Mouse (Mus musculus): ENCODE data around the gene Mycbp2. TPM values are rescaled to one million over a fixed set of nuclear protein-coding genes. Genes with fewer than 3 reads are reported as not detected.

Mycbp2 gene
- polyA plus RNA-seq, 1 experiment from 2014 or later: 60.0 TPM

- Histone ChIP-seq H3K4me2 (ENCODE audit: low read length) (no peak overlapping the region), H3K9ac (ENCODE audit: low read depth, low read length) (no peak overlapping the region), H3K27ac (ENCODE audit: low read depth, low read length) (no peak overlapping the region), H3K27me3 (replicated peaks; ENCODE audit: control insufficient read depth, insufficient read depth, low read length) (no peaks in the 10 kb centered on the region), H3K4me1 (ENCODE audit: control insufficient read depth, insufficient read depth, low read depth, low read length) (peaks cover 5% of the 10 kb centered on the region), H3K9me3 (ENCODE audit: control insufficient read depth, low read length) (no peaks in the 10 kb centered on the region), H3K36me3 (ENCODE audit: control insufficient read depth, insufficient read depth, low read length) (peaks cover 4% of the 10 kb centered on the region; the same call in 1 of the 2 replicates), H3K4me3 (ENCODE audit: low read length) (no peak overlapping the region)
- no peak for ATAC-seq
- 73% methylated on average over 7 of the region's 7 CpGs for WGBS
Observed at GRCm38 (mm10) chr14:103075166-103075565, 271.4 kb downstream of the Mycbp2 start.

DNA sequence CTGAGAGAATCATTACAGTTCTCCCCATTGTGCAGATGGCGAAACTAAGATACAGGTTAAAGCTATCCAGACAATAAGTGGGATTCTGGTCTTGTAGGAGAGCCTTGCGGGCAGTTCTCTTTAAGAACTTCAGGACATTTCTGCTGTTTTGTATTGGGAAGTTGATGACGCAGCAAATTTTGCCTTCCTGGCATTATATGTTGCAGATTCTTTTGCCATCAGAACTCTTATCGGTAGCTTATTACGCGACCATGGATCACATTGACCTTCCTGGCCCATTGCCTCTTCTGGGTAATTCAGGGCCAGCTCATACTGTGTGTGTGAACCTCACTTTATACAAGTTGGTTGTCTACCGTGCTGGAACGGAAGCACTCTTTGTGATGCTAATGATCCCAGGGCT is 272.8 kb downstream of the Mycbp2 start:
- Histone ChIP-seq H3K9me3 (ENCODE audit: control insufficient read depth, low read length) (no peaks in the 10 kb centered on the region), H3K27ac (ENCODE audit: low read depth, low read length) (no peak overlapping the region), H3K4me1 (ENCODE audit: control insufficient read depth, insufficient read depth, low read depth, low read length) (peaks cover 10% of the 10 kb centered on the region), H3K4me2 (ENCODE audit: low read length) (no peak overlapping the region), H3K27me3 (replicated peaks; ENCODE audit: control insufficient read depth, insufficient read depth, low read length) (no peaks in the 10 kb centered on the region), H3K4me3 (ENCODE audit: low read length) (no peak overlapping the region), H3K9ac (ENCODE audit: low read depth, low read length) (no peak overlapping the region), H3K36me3 (ENCODE audit: control insufficient read depth, insufficient read depth, low read length) (peaks cover 4% of the 10 kb centered on the region; the same call in 1 of the 2 replicates)
- no peak for ATAC-seq
- 77% methylated on average over 8 of the region's 8 CpGs for WGBS

GRCm38 (mm10) chr14:103072731-103073130 is 273.9 kb downstream of the Mycbp2 start:
- H3K27me3 ChIP-seq (replicated peaks; ENCODE audit: control insufficient read depth, insufficient read depth, low read length): no peaks in the 10 kb centered on the region
- ATAC-seq: no peak
- H3K4me3 ChIP-seq (ENCODE audit: low read length): no peak overlapping the region
- H3K9ac ChIP-seq (ENCODE audit: low read depth, low read length): no peak overlapping the region
- 97% methylated on average over 4 of the region's 4 CpGs for WGBS
- no peaks in the 10 kb centered on the region for H3K9me3 ChIP-seq (ENCODE audit: control insufficient read depth, low read length)
- peaks cover 10% of the 10 kb centered on the region for H3K4me1 ChIP-seq (ENCODE audit: control insufficient read depth, insufficient read depth, low read depth, low read length)
- H3K36me3 ChIP-seq (ENCODE audit: control insufficient read depth, insufficient read depth, low read length): peaks cover 4% of the 10 kb centered on the region; the same call in 1 of the 2 replicates
- no peak overlapping the region for H3K27ac ChIP-seq (ENCODE audit: low read depth, low read length)
- no peak overlapping the region for H3K4me2 ChIP-seq (ENCODE audit: low read length)

DNA sequence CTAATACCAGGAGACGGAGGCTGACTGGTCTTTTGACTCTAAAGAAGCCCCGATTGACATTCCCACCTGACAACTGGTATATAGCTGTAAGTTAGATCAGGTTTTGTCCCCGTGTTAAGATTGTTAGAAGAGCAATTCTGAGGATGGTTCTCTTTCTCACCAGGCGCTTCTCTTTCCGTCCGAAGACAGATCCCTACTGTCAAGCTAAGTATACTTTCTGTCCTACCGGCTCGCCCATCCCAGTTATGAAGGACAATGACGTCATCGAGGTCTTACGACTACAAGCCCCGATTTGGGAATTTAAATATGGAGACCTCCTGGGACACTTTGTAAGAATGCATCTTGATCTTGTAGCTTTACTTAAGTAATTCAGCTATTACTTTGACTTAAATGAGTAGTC is 275.1 kb downstream of the Mycbp2 start:
- no peaks in the 10 kb centered on the region for H3K9me3 ChIP-seq (ENCODE audit: control insufficient read depth, low read length)
- H3K27me3 ChIP-seq (replicated peaks; ENCODE audit: control insufficient read depth, insufficient read depth, low read length): no peaks in the 10 kb centered on the region
- no peak overlapping the region for H3K27ac ChIP-seq (ENCODE audit: low read depth, low read length)
- WGBS: 94% methylated on average over 12 of the region's 12 CpGs
- H3K4me2 ChIP-seq (ENCODE audit: low read length): no peak overlapping the region
- H3K4me1 ChIP-seq (ENCODE audit: control insufficient read depth, insufficient read depth, low read depth, low read length): peaks cover 10% of the 10 kb centered on the region
- H3K36me3 ChIP-seq (ENCODE audit: control insufficient read depth, insufficient read depth, low read length): peaks cover 4% of the 10 kb centered on the region; the same call in 1 of the 2 replicates
- H3K4me3 ChIP-seq (ENCODE audit: low read length): no peak overlapping the region
- H3K9ac ChIP-seq (ENCODE audit: low read depth, low read length): no peak overlapping the region
- no peak for ATAC-seq

DNA sequence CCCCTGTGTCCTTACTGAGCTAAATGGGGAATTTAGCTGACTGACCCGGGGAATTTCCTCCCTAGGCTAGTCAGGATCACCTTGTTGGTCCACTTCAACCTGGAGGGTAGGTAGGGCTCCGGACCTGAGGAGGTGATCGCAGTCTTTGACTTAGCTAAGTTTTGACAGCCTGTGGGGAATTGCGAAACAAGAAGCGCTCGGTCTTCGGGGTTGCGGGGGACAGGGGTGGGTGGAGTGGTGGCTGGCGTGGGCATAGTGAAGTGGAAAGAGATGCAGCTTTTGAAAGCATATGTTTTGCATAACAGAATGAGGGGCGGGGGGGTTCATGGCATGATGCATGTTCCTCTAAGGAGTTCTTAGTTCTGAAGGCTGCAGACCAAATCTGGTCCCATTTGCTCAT is 275.8 kb downstream of the Mycbp2 start:
- H3K9me3 ChIP-seq (ENCODE audit: control insufficient read depth, low read length): no peaks in the 10 kb centered on the region
- H3K27ac ChIP-seq (ENCODE audit: low read depth, low read length): peak overlapping the region; percentile 12; the same call in 1 of the 2 replicates
- peak overlapping the region; percentile 70 for H3K4me3 ChIP-seq (ENCODE audit: low read length)
- H3K4me2 ChIP-seq (ENCODE audit: low read length): peak overlapping the region; percentile 96
- peaks cover 10% of the 10 kb centered on the region for H3K4me1 ChIP-seq (ENCODE audit: control insufficient read depth, insufficient read depth, low read depth, low read length)
- no peaks in the 10 kb centered on the region for H3K27me3 ChIP-seq (replicated peaks; ENCODE audit: control insufficient read depth, insufficient read depth, low read length)
- 5% methylated on average over 10 of the region's 10 CpGs for WGBS
- peak overlapping the region; percentile 89 for H3K9ac ChIP-seq (ENCODE audit: low read depth, low read length)
- H3K36me3 ChIP-seq (ENCODE audit: control insufficient read depth, insufficient read depth, low read length): peaks cover 2% of the 10 kb centered on the region; the same call in 1 of the 2 replicates
- ATAC-seq: no peak

DNA sequence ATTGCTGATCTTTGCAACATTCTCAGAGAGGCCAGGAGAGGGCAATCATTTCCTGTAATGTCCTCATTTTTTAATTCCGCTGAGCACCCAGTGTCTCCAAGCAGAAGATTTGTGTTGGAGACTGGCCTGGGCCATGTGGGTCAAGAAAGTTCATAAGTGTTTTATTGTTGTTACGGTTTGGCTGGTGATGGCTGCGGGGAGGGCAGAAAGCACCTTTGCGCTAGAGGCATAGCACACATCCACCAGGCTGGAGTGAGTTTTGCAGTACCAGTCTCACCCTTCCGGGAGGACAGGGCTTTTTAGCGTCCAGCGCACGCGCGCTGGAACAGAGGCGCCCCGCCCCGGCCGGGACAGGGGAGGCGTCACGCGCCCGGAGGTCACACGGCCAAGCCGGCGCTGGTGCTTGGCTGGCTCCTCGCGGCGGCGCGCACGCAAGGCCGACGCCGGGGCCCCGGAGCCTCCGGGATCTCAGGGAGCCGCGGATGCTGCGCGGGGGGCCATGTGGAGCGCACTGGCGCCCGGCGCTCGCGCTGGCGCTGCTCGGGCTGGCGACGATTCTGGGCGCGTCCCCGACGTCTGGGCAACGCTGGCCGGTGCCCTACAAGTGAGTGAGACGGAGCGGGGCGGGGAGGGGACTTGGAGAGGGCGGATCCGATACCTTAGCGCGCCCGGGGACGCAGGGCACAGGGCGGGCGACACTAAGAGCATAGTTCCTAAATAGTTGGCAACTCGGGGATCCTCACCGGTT is 276.6 kb downstream of the Mycbp2 start, which contains the start of gene Cln5:
Cln5 (plus strand) TSS at position 353 of the 748 bp plus-strand sequence.
- Histone ChIP-seq H3K9ac (ENCODE audit: low read depth, low read length) (peak within 1 kb of the TSS; percentile 89), H3K4me2 (ENCODE audit: low read length) (peak within 1 kb of the TSS; percentile 96), H3K4me3 (ENCODE audit: low read length) (peak within 1 kb of the TSS; percentile 70), H3K4me1 (ENCODE audit: control insufficient read depth, insufficient read depth, low read depth, low read length) (peaks cover 10% of the 10 kb centered on the region), H3K36me3 (ENCODE audit: control insufficient read depth, insufficient read depth, low read length) (peaks cover 2% of the 10 kb centered on the region; the same call in 1 of the 2 replicates), H3K27me3 (replicated peaks; ENCODE audit: control insufficient read depth, insufficient read depth, low read length) (no peaks in the 10 kb centered on the region), H3K27ac (ENCODE audit: low read depth, low read length) (peak within 1 kb of the TSS; percentile 66), H3K9me3 (ENCODE audit: control insufficient read depth, low read length) (no peaks in the 10 kb centered on the region)
- peak; percentile 98 for ATAC-seq
- 1% methylated on average over 65 of the region's 65 CpGs for WGBS

DNA sequence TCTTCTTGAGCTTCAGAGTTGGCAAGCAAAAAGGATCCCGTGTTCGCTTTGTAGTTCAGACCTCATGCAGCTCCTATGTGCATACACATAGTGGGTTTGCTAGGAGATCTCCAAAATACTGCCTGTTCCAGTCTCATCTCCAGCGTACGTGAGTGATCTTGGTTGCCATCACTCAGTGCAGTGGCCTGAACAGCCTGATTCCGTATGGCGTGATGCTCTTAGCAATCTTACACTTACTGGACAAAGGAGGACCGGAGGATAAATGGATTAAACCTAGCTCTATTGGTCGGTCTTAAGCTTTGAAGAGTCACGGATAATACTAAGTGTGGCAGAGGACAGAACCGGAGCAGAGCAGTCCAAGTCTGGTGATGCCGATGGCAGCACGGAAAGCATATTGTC is 277.1 kb downstream of the Mycbp2 start:
- 10% methylated on average over 12 of the region's 12 CpGs for WGBS
- H3K9me3 ChIP-seq (ENCODE audit: control insufficient read depth, low read length): no peaks in the 10 kb centered on the region
- H3K27ac ChIP-seq (ENCODE audit: low read depth, low read length): peak overlapping the region; percentile 66
- H3K4me2 ChIP-seq (ENCODE audit: low read length): peak overlapping the region; percentile 96
- H3K27me3 ChIP-seq (replicated peaks; ENCODE audit: control insufficient read depth, insufficient read depth, low read length): no peaks in the 10 kb centered on the region
- H3K4me3 ChIP-seq (ENCODE audit: low read length): peak overlapping the region; percentile 70
- no peak for ATAC-seq
- peaks cover 2% of the 10 kb centered on the region; the same call in 1 of the 2 replicates for H3K36me3 ChIP-seq (ENCODE audit: control insufficient read depth, insufficient read depth, low read length)
- peak overlapping the region; percentile 89 for H3K9ac ChIP-seq (ENCODE audit: low read depth, low read length)
- peaks cover 10% of the 10 kb centered on the region for H3K4me1 ChIP-seq (ENCODE audit: control insufficient read depth, insufficient read depth, low read depth, low read length)

DNA sequence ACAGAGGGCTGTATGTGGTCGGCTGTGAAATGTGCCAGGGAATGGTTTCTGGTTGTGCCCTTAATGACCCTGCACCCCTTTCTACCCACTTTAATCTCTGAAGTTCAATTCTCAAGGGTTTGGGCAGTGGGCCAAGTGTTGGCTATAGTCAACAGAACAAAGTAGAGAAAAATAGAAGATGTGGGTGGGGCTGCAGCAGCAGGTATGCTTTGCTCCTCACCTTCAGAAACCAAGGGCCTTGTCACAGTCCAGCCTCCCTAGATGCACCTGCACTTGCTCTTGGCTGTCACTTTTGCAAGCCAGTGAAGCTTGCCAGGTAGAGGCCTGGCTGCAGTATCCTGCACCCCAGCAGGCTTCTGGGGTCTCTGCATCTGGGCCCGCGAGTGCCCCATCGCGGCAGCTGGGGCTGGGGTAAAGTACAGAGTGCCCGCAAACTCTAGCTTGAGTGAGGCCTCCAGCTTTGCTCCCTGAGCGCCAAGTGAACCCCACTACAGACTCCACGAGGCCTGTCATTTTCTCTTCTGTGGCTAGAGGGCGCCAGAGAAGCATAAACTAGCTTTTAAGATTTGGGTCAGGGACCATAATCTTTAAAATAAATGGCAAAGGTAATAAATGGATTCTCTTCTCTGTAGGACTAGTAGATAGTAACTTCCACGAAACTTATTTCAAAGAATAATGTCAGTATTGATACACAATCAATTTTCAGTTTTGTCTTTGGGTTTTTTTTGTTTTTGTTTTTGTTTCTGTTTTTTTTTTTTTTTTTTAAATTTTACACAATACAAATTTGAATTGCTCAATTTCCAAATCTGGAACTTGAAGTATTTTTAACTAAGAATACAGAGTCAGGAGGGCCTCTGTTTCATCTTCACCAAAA is 281.1 kb downstream of the Mycbp2 start:
- no peaks in the 10 kb centered on the region for H3K27me3 ChIP-seq (replicated peaks; ENCODE audit: control insufficient read depth, insufficient read depth, low read length)

More for the DNA sequence above, 281.1 kb downstream of the Mycbp2 start:
- Histone ChIP-seq H3K4me3 (ENCODE audit: low read length) (no peak overlapping the region), H3K9ac (ENCODE audit: low read depth, low read length) (0 out of 2 replicates have a peak overlapping the region, but pooled peaks have one; percentile 8), H3K4me1 (ENCODE audit: control insufficient read depth, insufficient read depth, low read depth, low read length) (peaks cover 5% of the 10 kb centered on the region), H3K4me2 (ENCODE audit: low read length) (no peak overlapping the region), H3K36me3 (ENCODE audit: control insufficient read depth, insufficient read depth, low read length) (no peaks in the 10 kb centered on the region), H3K9me3 (ENCODE audit: control insufficient read depth, low read length) (no peaks in the 10 kb centered on the region), H3K27ac (ENCODE audit: low read depth, low read length) (no peak overlapping the region)
- WGBS: 12% methylated on average over 10 of the region's 10 CpGs
- ATAC-seq: no peak
